Mouse (Mus musculus): ENCODE results near the gene Mmachc.
"Not testable (repeated sequence)": the region's sequence is repeated elsewhere in the genome, so short reads cannot be mapped to it uniquely, and the experiment has no call there.

Gene Mmachc

DNA sequence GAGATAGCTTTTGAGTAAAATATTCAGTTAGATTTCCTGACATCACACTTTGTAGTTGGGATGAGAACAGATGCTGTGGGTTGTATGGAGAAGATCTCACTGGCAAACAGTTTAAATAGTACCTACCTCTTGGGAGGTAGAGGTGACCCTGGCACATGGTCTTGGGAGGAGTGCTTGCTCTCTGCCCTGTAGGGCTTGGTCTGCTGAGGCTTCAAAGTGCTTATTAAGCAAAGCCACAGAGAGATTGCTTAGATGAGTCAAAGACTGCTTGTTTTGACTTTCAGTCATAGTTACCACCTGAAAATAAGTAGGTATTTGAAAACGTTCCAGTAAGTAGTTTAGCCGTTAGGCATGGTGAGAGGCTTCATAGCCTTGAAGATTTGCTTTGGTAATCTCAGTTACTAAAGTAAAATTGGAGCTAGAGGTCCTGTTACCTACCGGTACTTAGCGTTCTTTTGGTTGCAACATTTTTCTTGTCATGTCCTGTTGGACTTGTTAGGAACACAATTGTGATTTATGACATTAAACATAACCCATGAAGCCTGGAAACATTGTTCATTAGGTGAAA is 18.8 kb downstream of the Mmachc start:
- DNase-seq, result no peak

GRCm38 (mm10) chr4:116687041-116687440 is 21.2 kb downstream of the Mmachc start:
- DNase-seq, result no peak

DNA sequence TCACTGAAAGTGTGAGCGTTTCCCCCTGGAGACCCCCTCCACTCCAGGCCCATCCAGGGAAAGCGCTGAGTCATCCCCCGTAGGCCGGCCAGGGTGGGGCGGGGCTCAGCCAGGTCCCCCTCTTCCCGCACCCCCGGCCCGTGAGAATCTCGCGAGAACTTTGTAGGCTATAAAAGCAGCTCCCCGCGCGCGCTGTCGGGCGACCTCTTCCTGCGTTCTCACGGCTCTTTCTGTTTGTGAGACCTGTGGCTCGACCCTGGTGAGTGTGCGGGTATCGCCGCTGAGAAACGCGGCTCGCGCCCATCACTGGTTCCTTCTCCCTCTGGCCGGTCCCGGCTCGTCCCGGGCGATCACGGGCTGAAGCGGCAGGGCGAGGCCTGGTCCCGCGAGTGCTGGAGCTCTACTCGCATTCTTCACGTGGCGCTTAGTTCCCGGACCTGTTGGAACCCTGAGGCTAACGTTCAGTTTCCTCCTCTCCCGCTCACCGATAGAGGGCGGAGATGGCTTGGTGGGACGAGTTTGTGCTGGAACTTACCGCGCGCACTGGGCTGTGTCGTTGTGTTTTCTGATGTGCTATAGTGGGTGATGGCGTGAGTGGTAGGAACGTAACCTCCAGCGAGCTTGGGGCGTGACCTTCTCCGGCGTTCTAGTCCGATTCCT is 22.7 kb downstream of the Mmachc start, which contains the start of gene Prdx1:
Prdx1 (plus strand) TSS at position 143 of the 660 bp plus-strand sequence.
- DNase-seq, result peak; percentile 89 to 90

DNA sequence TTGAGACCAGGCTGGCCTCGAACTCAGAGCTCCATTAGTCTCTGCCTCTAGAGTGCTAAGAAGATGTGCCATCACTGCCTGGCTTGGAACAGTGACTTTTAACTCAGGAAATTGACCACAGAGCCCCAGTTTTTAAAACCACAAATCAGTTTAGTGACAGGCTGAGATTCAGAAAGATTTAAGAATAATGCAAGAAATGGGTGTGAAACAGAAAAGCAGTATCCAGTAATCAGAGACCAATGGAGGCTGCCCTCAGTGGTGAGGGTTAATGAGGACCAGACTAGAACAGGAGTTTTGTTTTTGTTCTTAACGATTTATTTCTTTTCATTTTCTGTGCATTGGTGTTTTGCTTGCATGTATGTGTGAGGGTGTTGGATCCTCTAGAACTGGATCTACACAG is 23.5 kb downstream of the Mmachc start:
- no peak for DNase-seq

DNA sequence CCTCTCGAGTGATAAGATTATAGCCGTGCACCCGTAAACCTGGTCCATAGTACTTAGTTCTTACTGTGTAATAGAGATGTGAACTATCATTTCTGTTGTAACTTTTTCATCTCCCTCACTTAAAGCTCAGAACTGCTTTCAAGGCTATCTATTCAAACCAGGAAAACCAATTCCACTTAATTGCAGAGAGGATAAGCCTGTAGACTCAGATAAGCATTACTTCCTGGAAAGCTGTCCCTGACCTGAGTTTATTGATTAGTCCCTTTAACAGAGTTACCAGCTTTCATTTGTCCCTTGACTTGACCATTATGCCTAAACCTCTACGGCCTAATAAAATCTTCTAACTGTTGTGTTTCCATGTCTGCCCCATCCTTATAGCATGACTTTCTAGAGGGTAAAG is 24.2 kb downstream of the Mmachc start:
- no peak for DNase-seq

DNA sequence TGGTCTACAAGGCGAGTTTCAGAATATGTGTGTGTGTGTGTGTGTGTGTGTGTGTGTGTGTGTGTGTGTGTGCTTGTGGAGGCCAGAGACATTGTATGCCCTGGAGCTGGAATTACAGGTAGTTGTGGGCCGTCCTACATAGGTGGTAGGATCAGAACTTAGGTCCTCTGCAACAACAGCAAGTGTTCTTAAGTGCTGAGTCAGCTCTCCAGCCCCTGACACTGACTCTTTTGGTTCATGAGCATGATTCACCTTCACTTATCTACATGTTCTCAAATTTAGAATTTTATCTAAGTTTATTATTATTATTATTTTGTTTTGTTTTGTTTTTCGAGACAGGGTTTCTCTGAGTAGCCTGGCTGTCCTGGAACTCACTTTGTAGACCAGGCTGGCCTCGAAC is 27.7 kb downstream of the Mmachc start:
- not testable (repeated sequence) for DNase-seq

GRCm38 (mm10) chr4:116679141-116679540 is 29.1 kb downstream of the Mmachc start:
- no peak for DNase-seq

- DNase-seq, result no peak
These were observed 30.4 kb downstream of the Mmachc start for GRCm38 (mm10) chr4:116677808-116678207.

DNA sequence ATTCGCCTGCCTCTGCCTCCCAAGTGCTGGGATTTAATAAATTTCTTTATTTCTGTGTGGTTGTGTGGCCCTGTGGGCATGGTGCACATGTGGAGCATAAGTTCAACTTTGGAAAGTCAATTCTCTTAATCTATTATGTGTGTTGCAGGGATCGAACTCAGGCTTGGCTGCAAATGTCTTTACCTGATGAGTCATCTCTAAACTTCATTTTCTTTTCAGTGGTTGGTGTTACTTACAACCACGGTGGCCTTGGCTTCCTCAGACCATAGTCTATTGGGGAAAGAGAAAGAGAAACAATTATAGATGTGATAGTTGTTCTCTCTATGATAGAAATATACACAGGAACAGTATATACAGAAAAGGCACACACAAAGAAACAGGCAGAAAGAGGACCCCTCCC is 32.2 kb downstream of the Mmachc start:
- no peak for DNase-seq

DNA sequence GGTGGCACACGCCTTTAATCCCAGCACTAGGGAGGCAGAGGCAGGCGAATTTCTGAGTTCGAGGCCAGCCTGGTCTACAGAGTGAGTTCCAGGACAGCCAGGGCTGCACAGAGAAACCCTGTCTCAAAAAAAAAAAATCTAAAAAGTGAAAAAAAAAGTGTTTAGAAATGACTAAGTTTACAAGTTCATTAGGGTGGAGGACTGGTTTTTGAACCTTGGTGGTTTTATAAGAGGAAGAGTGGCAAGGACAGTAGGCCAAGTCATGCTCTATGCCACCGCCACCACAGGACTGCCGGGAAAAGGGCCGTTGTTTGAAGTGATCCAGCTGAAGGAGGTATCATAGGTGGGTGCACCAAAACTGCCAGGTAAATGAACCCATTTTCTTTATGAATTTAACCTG is 33.4 kb downstream of the Mmachc start:
- DNase-seq, result not testable (repeated sequence)

- DNase-seq, result no peak
These were observed 35.4 kb downstream of the Mmachc start for GRCm38 (mm10) chr4:116672785-116673184.

DNA sequence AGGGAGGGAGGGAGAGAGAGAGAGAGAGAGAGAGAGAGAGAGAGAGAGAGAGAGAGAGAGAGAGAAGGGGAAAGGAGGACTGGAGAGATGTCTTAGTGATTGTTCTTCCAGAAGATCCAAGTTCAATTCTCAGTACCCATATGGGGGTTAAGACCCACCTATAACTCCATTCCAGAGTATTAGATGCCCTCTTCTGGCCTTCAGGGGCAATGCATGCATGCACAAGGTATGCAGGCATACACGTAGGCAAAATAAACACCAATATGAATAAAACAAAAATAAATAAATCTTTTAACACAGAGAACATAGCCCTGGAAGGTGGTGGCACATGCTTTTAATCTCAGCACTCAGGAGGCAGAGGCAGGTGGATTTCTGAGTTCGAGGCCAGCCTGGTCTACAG is 38.9 kb downstream of the Mmachc start:
- no peak for DNase-seq

- no peak for DNase-seq
These were observed 40.1 kb downstream of the Mmachc start for GRCm38 (mm10) chr4:116668145-116668544.

GRCm38 (mm10) chr4:116666625-116667024 is 41.6 kb downstream of the Mmachc start:
- no peak for DNase-seq

DNA sequence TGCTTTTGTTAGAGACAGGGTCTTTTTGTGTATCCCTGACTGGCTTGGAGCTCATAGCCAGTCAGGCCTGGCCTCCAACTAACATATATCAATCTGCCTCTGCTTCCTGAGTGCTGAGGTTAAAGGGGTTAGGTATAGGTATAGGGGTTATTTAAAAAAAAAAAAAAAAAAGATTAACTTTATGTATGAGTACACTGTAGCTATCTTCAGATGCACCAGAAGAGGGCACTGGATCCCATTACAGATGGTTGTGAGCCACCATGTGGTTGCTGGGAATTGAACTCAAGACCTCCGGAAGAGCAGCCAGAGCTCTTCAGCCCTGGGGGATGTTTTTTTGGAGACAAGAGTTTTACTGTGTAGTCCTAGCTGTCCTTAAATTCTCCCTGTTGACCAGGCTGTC is 46.2 kb downstream of the Mmachc start:
- no peak for DNase-seq

GRCm38 (mm10) chr4:116660829-116661228 is 47.4 kb downstream of the Mmachc start:
- DNase-seq, result no peak

GRCm38 (mm10) chr4:116659916-116660315 is 48.3 kb downstream of the Mmachc start:
- DNase-seq, result not testable (repeated sequence)

DNA sequence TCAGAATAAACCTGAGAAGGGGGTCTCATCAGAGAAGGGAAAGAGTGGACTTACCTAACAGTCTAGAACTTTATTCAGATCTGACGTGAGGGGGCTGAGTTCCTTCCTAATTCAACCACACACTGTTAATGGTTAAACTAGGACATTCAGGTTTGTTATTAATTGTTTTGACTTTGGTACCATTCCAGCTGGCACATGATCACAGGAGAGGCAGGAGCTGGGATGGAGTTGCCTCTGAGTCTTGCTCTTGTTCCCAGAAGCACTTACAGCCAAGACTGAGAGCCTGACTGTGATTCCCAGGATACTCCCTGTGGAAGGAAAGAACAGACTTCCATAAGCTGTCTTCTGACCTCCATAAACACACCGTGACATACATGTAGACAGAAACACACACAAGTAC is 48.7 kb downstream of the Mmachc start:
- no peak for DNase-seq

GRCm38 (mm10) chr4:116657971-116658370 is 50.2 kb downstream of the Mmachc start:
- DNase-seq, result no peak

- no peak for DNase-seq
These were observed 52.5 kb downstream of the Mmachc start for GRCm38 (mm10) chr4:116655658-116656057.

DNA sequence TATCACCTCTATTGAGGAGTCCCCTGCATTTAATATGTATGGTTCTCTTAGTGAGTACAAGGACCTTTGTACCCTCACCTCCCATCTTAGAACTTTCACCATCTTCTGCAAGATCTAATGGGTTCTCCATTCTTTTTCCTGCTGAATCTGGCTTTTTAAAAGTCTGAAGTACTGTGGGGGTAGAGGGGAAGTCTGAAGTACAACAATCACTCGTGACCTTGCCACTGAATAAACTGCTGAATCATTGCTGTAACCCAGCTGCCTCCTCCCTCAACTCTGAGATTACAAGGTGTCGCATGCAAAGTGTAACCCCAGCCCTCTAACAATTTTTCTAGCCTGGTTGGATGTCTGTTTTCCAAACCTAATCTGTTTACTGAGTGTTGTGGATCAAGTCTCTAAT is 53.1 kb downstream of the Mmachc start:
- no peak for DNase-seq

DNA sequence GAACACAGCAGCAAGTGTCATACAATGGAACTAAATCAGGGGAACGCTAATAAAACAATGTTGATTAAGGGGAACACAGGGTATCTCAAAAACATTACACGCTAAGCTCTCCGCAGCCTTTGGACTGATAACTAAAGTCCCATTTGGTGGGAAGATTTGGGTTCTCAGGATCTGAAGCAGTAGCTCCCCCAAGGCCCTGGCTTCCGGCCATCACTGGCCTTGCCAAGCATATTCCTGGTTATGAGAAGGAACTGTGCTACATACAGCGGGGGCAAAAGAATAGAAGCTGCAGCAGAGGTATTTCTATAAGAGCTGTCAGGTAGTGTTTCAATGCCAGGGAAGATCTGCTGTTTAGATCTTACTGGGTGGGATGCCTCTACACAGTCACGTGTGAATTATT is 55.0 kb downstream of the Mmachc start:
- DNase-seq, result no peak
